Mouse (Mus musculus): Measurements from ENCODE around the gene Pianp.
"Not testable (repeated sequence)": the region's sequence is repeated elsewhere in the genome, so short reads cannot be mapped to it uniquely, and the experiment has no call there.

Gene Pianp

DNA sequence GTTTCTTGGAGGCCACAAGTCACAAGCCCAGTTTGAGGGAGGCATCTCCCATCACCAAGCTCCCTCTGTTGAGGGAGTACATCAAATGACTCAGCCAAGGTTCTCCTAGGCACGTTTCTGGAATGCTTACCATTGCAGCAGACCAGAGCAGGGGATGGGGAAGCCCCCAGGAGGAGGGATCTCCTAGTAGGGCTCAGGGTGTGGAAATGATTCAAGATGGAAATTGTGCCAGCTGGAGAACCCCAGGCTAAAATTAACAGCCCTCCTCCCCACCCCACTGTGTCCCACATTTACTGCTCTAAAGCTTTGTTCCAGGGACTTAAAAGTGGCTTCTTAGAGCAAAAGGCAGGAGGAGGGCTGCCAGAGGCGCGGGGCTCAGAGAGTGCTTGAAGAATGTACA is 8.6 kb downstream of the Pianp start:
- ATAC-seq (ENCODE audit: insufficient number of reproducible peaks, low FRiP score, low TSS enrichment), result no peak

DNA sequence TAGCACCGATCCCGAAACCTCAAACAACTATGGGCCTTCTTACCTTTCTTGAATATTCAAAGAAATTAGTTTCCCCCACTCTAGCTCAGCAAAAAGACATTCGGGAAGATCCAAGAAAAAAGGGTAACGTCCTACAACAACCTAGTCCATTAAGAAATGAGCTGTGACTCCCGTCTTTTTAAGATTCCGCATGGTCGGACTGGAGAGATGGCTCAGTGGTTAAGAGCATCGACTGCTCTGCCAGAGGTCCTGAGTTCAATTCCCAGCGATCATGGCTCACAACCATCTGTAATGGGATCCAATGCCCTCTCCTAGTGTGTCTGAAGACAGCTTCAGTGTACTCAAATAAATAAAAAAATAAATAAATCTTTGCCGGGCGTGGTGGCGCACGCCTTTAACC is 11.6 kb downstream of the Pianp start:
- ATAC-seq (ENCODE audit: insufficient number of reproducible peaks, low FRiP score, low TSS enrichment), result no peak

DNA sequence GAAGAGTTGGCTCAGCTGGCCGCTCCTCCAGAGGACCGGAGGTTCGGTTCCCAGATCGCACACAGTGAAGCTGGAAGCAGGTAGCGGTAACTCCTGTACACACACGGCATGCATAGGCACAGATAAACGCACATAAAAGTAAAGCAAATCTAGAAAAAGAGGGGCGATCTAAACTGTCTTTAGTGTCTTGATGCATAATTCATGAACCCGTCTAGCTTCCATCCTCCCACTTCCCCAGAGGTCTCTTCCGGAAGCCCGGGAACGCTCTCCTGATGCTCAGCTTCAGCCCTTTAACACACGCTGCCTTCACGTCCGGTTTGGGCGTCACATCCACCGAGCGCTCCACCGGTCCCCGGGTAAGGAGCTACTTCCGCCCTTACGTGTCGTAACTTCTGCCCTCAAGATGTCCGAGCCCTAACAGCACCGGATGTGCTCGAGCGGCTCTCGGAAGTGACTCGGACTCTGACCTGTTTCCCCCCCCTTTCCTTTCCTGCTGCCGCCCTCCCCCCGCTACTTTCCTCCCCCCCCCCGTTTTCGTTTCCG is 12.2 kb downstream of the Pianp start:
- ATAC-seq (ENCODE audit: insufficient number of reproducible peaks, low FRiP score, low TSS enrichment), result peak; percentile 98

- ATAC-seq (ENCODE audit: insufficient number of reproducible peaks, low FRiP score, low TSS enrichment), result no peak
Measured at GRCm38 (mm10) chr6:125009129-125009180, 12.5 kb downstream of the Pianp start, which contains the start of gene Zfp384. Zfp384 (plus strand) TSS chr6:125009145.

- ATAC-seq (ENCODE audit: insufficient number of reproducible peaks, low FRiP score, low TSS enrichment), result peak; percentile 58
Measured at GRCm38 (mm10) chr6:125009181-125010073, 12.9 kb downstream of the Pianp start.

GRCm38 (mm10) chr6:125017682-125018081 is 21.2 kb downstream of the Pianp start:
- ATAC-seq (ENCODE audit: insufficient number of reproducible peaks, low FRiP score, low TSS enrichment), result no peak

DNA sequence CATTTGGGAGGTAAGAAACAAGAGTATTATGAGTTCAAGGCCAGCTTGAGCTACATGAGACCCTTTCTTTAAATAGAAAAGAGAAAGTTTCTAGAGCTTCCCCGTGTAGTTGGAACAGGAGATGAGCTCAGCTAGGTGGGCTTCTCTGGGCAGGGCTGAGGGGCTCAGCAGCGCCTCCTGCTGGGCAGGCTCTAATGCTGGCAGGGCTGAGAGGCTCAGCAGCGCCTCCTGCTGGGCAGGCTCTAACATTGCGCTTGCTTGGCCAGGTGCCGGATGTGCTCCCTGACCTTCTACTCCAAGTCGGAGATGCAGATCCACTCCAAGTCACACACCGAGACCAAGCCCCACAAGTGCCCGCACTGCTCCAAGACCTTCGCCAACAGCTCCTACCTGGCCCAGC is 34.0 kb downstream of the Pianp start:
- ATAC-seq (ENCODE audit: insufficient number of reproducible peaks, low FRiP score, low TSS enrichment), result not testable (repeated sequence)

DNA sequence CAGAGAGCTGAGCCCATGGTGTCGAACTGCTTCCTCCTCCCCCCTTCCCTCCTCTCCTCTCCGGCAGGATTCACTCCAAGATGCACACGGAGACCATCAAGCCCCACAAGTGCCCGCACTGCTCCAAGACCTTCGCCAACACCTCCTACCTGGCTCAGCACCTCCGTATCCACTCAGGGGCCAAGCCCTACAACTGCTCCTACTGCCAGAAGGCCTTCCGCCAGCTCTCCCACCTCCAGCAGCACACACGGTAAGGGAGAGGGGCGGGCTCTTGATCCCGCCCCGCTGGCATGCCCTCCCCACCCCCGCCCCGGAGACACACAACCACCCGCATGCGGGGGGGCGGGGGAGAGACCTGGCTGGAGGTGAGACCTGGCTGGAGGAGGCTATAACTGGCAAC is 35.1 kb downstream of the Pianp start:
- no peak for ATAC-seq (ENCODE audit: insufficient number of reproducible peaks, low FRiP score, low TSS enrichment)

DNA sequence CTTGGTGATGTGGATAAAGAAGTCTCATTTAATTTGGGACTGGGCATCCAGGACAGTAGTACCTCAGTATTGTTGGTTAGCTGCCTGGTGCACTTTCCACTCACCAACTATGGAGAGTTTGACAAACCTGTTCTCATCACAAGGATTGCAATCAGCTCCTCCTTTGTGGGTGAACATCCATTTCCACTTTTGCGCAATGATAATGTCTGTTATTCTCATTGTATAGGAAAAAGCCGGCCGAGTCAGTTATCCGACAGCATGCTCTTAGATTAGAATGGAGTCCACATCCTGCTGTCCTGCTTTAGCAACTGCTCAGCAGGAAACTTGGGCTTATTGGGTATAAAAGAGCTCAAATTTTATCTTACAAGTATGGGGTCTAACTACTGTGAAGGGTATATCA is 42.2 kb downstream of the Pianp start:
- ATAC-seq (ENCODE audit: insufficient number of reproducible peaks, low FRiP score, low TSS enrichment), result no peak

DNA sequence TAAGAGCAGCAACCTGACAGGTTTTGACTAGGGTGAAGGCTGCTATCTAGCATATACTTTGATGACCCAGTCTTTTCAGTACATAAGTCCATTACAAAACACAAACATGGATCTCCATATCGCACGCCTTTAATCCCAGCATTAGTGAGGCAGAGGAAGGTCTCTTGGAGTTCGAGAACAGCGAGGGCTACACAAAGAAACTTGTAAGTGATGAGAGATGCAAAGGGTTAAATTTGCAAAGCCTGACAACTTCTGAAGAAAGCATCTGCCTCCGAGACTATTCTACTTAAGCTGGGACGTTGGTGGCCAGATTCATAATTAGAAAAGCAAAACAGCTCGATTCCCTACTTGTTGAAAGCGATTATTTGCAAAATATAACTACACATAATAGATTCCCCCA is 42.6 kb downstream of the Pianp start:
- peak; percentile 8; the same call in 1 of the 2 replicates for ATAC-seq (ENCODE audit: insufficient number of reproducible peaks, low FRiP score, low TSS enrichment)

GRCm38 (mm10) chr6:125039533-125040153 is 43.1 kb downstream of the Pianp start, which contains the start of gene Ing4:
Ing4 (plus strand) TSS chr6:125039760.
- peak; percentile 94 for ATAC-seq (ENCODE audit: insufficient number of reproducible peaks, low FRiP score, low TSS enrichment)

GRCm38 (mm10) chr6:125040221-125040620 is 43.7 kb downstream of the Pianp start:
- ATAC-seq (ENCODE audit: insufficient number of reproducible peaks, low FRiP score, low TSS enrichment), result no peak

- no peak for ATAC-seq (ENCODE audit: insufficient number of reproducible peaks, low FRiP score, low TSS enrichment)
Measured at GRCm38 (mm10) chr6:125041047-125041446, 44.6 kb downstream of the Pianp start.

DNA sequence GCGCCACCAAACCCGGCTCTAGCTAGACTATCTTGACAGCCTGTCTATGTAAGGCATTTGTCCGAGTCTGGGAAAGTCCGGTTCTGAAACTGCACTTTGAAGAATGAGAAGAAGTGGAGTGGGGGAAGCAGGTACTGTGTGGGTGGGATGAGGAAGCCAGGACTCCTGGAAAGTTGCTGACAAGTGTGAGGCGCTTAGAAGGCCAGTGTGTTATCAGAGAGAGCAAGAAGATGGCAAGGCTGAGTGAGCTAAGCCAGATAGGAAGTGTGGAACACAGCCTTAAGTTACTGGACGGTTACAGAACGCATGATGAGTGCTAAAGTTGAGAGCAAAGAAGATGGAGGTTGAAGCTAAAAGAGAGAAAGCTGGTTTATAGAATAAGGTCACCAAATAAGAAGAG is 45.6 kb downstream of the Pianp start:
- ATAC-seq (ENCODE audit: insufficient number of reproducible peaks, low FRiP score, low TSS enrichment), result no peak

- peak; percentile 58 for ATAC-seq (ENCODE audit: insufficient number of reproducible peaks, low FRiP score, low TSS enrichment)
Measured at GRCm38 (mm10) chr6:125046691-125047090, 50.2 kb downstream of the Pianp start.

DNA sequence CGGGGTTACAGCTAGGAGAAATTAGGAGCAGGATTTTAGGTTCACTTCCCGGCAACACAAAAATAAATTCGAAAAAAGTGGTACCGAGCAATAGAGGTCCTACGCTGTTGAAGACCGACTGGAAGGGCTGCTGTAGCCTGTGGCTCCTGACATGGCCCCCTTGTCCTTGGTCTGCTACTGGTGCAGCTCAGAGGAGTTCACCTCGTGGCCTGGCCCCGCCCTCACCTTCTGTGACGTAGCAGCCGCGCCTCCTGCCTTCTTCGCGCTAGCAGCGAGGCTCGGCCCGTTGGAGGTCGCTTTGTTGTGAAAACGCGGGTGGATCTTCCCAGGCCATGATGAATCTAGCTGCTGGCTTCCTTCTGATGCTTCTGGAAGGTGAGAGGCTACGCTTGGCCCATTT is 53.2 kb downstream of the Pianp start, which contains the start of gene Acrbp:
Gene Acrbp, plus strand, starts transcription at position 12 of the 400 bp plus-strand sequence.
- no peak for ATAC-seq (ENCODE audit: insufficient number of reproducible peaks, low FRiP score, low TSS enrichment)

DNA sequence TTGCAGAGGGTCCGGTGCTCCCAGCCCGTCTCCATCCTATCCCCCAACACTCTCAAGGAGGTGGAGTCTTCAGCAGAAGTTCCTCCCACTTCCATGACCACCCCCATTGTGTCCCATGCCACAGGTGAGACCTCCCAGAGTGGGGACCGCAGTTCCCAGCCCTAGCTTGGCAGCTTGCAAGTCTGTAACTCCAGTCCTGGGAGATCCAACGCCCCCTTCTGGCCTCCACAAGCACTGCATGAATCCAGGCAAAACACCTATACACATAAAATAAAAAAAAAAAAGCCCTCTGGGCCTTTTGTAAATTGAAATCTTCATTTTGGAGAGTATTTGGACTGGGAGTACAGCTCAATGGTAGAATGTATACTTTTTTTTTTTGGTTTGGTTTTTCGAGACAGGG is 54.7 kb downstream of the Pianp start:
- ATAC-seq (ENCODE audit: insufficient number of reproducible peaks, low FRiP score, low TSS enrichment), result no peak
